Mouse (Mus musculus) thymus, postnatal 10 days (tissue): ENCODE measurements around the gene Wasl.

Experiments
- DNase-seq, 2 experiments: peaks; one replicate each; pipeline ENCODE4 v3.0.0; 2021; ENCODE audit warnings: low spot score in 2 of 2

Gene Wasl

GRCm38 (mm10) chr6:24604289-24604688 lies 60.5 kb downstream of the Wasl start:
- DNase-seq, result no peak

GRCm38 (mm10) chr6:24602993-24603392 lies 61.8 kb downstream of the Wasl start:
- DNase-seq, result no peak

- no peak for DNase-seq
These were observed 62.5 kb downstream of the Wasl start for GRCm38 (mm10) chr6:24602351-24602750.

- no peak for DNase-seq
These were observed 63.1 kb downstream of the Wasl start for GRCm38 (mm10) chr6:24601668-24602067.

GRCm38 (mm10) chr6:24600726-24601125 lies 64.1 kb downstream of the Wasl start:
- DNase-seq, result no peak

- DNase-seq, result no peak
These were observed 64.7 kb downstream of the Wasl start for GRCm38 (mm10) chr6:24600134-24600533.

GRCm38 (mm10) chr6:24599639-24600038 lies 65.2 kb downstream of the Wasl start:
- no peak for DNase-seq

- DNase-seq, result no peak
These were observed 65.6 kb downstream of the Wasl start for GRCm38 (mm10) chr6:24599179-24599578.

- DNase-seq, result no peak
These were observed 67.3 kb downstream of the Wasl start, which contains the start of gene Lmod2 for GRCm38 (mm10) chr6:24597500-24597899. Lmod2 (plus strand) TSS chr6:24597762.

GRCm38 (mm10) chr6:24591525-24592218 lies 73.1 kb downstream of the Wasl start:
- DNase-seq, result no peak

- no peak for DNase-seq
These were observed 74.5 kb downstream of the Wasl start for GRCm38 (mm10) chr6:24590282-24590681.

- no peak for DNase-seq
These were observed 77.9 kb downstream of the Wasl start for GRCm38 (mm10) chr6:24586885-24587284.

- no peak for DNase-seq
These were observed 79.1 kb downstream of the Wasl start for GRCm38 (mm10) chr6:24585431-24586310.

GRCm38 (mm10) chr6:24583456-24583855 lies 81.4 kb downstream of the Wasl start:
- DNase-seq, result no peak

GRCm38 (mm10) chr6:24573319-24573718 lies 91.5 kb downstream of the Wasl start:
- no peak for DNase-seq

GRCm38 (mm10) chr6:24572431-24572830 lies 92.4 kb downstream of the Wasl start:
- no peak for DNase-seq

- no peak for DNase-seq
These were observed 93.7 kb downstream of the Wasl start for GRCm38 (mm10) chr6:24571126-24571525.

GRCm38 (mm10) chr6:24570278-24570677 lies 94.5 kb downstream of the Wasl start:
- DNase-seq, result no peak

- DNase-seq, result no peak
These were observed 95.1 kb downstream of the Wasl start for GRCm38 (mm10) chr6:24569711-24570110.

- no peak for DNase-seq
These were observed 95.8 kb downstream of the Wasl start for GRCm38 (mm10) chr6:24568963-24569362.

GRCm38 (mm10) chr6:24564886-24565285 lies 99.9 kb downstream of the Wasl start:
- DNase-seq, result no peak

- no peak for DNase-seq
These were observed 100.7 kb downstream of the Wasl start for GRCm38 (mm10) chr6:24564081-24564480.
